8 mouse cellular contexts compared by ENCODE assay signal in genomic region chr6:72940493-72940892, GRCm38 (mm10). TPM values are rescaled to one million over a fixed set of nuclear protein-coding genes. Genes with fewer than 3 reads are reported as not detected.
DNase-seq lines count a peak whose midpoint lies in the region; ATAC-seq and TF ChIP-seq lines count a peak whose summit lies in the region.

No protein-coding gene starts in this region.

- H3K36me3 ChIP-seq in kidney, embryonic 16.5 days (ENCODE audit: insufficient read depth, low read length), result no peaks in the 10 kb centered on the region
- no peaks in the 10 kb centered on the region for H3K36me3 ChIP-seq in liver, postnatal 0 days (replicated peaks; ENCODE audit: insufficient read depth, low read length)

- no peak overlapping the region for H3K27ac ChIP-seq in kidney, embryonic 16.5 days (ENCODE audit: low read length)
- no peak overlapping the region for H3K27ac ChIP-seq in liver, postnatal 0 days (ENCODE audit: low read depth)

- no peak for TF ChIP-seq EP300 in liver, postnatal 0 days (IDR thresholded peaks at IDR 0.05; ENCODE audit: low read depth)

- peak; percentile 91 for TF ChIP-seq CTCF in liver, postnatal 0 days (IDR thresholded peaks at IDR 0.05; ENCODE audit: low read depth)

- H3K4me3 ChIP-seq in kidney, embryonic 16.5 days (ENCODE audit: low read length), result no peak overlapping the region
- H3K4me3 ChIP-seq in liver, postnatal 0 days (ENCODE audit: low read depth, low read length), result no peak overlapping the region

- no peaks in the 10 kb centered on the region; the same call in 1 of the 2 replicates for H3K9me3 ChIP-seq in kidney, embryonic 16.5 days (ENCODE audit: low read length)
- H3K9me3 ChIP-seq in liver, postnatal 0 days (ENCODE audit: low read length), result no peaks in the 10 kb centered on the region

- H3K27me3 ChIP-seq in kidney, embryonic 16.5 days (ENCODE audit: insufficient read depth, low read length), result no peaks in the 10 kb centered on the region
- H3K27me3 ChIP-seq in liver, postnatal 0 days (ENCODE audit: insufficient read depth, low read length), result no peaks in the 10 kb centered on the region

- H3K4me2 ChIP-seq in kidney, embryonic 16.5 days (replicated peaks; ENCODE audit: low read depth, low read length), result no peak overlapping the region
- no peak overlapping the region for H3K4me2 ChIP-seq in liver, postnatal 0 days (ENCODE audit: low read depth, low read length)

- 7% methylated on average over 3 of the region's 3 CpGs for whole genome bisulfite sequencing in kidney, embryonic 16.5 days
- WGBS in liver, postnatal 0 days (ENCODE audit: insufficient replicate concordance), result 7% methylated on average over 3 of the region's 3 CpGs

- H3K4me1 ChIP-seq in kidney, embryonic 16.5 days (ENCODE audit: insufficient read depth, low read length), result no peaks in the 10 kb centered on the region
- no peaks in the 10 kb centered on the region for H3K4me1 ChIP-seq in liver, postnatal 0 days (ENCODE audit: insufficient read depth)

- ATAC-seq in kidney, embryonic 16.5 days (ENCODE audit: low FRiP score, low TSS enrichment), result peak; percentile 49; the same call in 1 of the 2 replicates
- no peak for ATAC-seq in liver, postnatal 0 days
- ATAC-seq in neutrophil, adult 5-6 weeks (ENCODE audit: extremely low read depth, insufficient number of reproducible peaks, low FRiP score, poor library complexity, severe bottlenecking), result peak; percentile 81

- H3K9ac ChIP-seq in kidney, embryonic 16.5 days (replicated peaks; ENCODE audit: low read length), result no peak overlapping the region
- H3K9ac ChIP-seq in liver, postnatal 0 days (replicated peaks), result no peak overlapping the region

- peak; percentile 85 for DNase-seq in B cell, adult 2 months
- DNase-seq in Muller cell, postnatal 12 days (ENCODE audit: inconsistent ontology term), result peak; percentile 38
- DNase-seq in cerebellum, adult 9-10 months, result peak; percentile 77
- DNase-seq in frontal cortex, postnatal 36 days (ENCODE audit: low spot score in 2 of 2), result peak; percentile 73 to 89
- DNase-seq in liver, postnatal 0 days, result peak; percentile 63
- DNase-seq in thymus, postnatal 25 days, result peak; percentile 73

RNA-seq across cellular contexts. Expression of gene Tmsb10, which starts 18.1 kb away (rescaled TPM):
- polyA plus RNA-seq in kidney, embryonic 16.5 days (2015; fragmentation: Nextera tagmentation; extraction: Ambion mirVana), result 1,506 and 1,750 TPM in 2 replicates
- 320 and 328 TPM in 2 replicates for polyA plus RNA-seq in liver, postnatal 0 days (2015; fragmentation: Nextera tagmentation; extraction: Ambion mirVana)
- 879 and 1,181 TPM in 2 replicates for total RNA-seq in neutrophil, adult 5-6 weeks (2017)

RNA-seq across cellular contexts. Expression of gene Kcmf1, which starts 40.7 kb away (rescaled TPM):
- 28.0 and 28.9 TPM in 2 replicates for polyA plus RNA-seq in kidney, embryonic 16.5 days (2015; fragmentation: Nextera tagmentation; extraction: Ambion mirVana)
- polyA plus RNA-seq in liver, postnatal 0 days (2015; fragmentation: Nextera tagmentation; extraction: Ambion mirVana), result 32.9 and 33.5 TPM in 2 replicates
- 123 and 149 TPM in 2 replicates for total RNA-seq in neutrophil, adult 5-6 weeks (2017)
